Comparison of ENCODE assay signal across 24 mouse cellular contexts in the genomic region with DNA sequence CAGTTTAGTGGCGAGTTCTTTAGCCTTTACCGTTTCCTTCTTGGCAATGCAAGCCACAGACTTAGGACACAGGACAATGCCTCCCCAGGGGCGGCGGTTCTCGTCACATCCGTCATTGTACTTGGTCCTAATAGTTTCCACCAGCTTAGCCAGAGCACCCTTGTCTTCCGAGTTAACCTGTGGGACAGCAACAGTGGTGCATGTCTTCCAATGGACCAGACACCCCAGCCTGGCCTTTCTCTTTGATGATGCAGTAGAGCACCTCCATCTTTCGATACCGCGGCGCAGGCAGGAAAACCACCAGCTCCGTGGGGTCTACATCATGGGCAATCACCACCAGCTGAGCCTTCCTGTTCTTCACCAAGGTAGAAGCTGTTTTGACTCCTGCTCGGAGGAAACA. TPM values are rescaled to one million over a fixed set of nuclear protein-coding genes. Genes with fewer than 3 reads are reported as not detected.
DNase-seq lines count a peak whose midpoint lies in the region; ATAC-seq and TF ChIP-seq lines count a peak whose summit lies in the region.
"Had no signal": no experiment of that assay in that cellular context is flagged by ENCODE, and none has a peak within 500 bp of the region (broad histone marks: within the 10 kb centered on the region; RNA-seq: fewer than 3 reads in every experiment).

No protein-coding gene starts in this region.

- intact Hi-C loops in heart, adult 2 months (cut with DNase I): no loop called here
- intact Hi-C loops in heart, postnatal 25 days (cut with DNase I): no loop called here

- TF ChIP-seq CTCF in heart, adult 2 months (IDR thresholded peaks at IDR 0.05): no peak

- H3K79me2 ChIP-seq in heart, adult 2 months (replicated peaks; ENCODE audit: control insufficient read depth, insufficient read depth, low read length): no peaks in the 10 kb centered on the region

- TF ChIP-seq POLR2A in heart, adult 2 months (IDR thresholded peaks at IDR 0.05; ENCODE audit: insufficient read depth, low read depth, low read length): peak; percentile 34; the same call in 1 of the 2 replicates

- H3K4me3 ChIP-seq in heart, adult 2 months: no peak overlapping the region
- no peak overlapping the region for H3K4me3 ChIP-seq in forebrain, embryonic 14.5 days (ENCODE audit: low read depth, low read length)
- H3K4me3 ChIP-seq: embryonic facial prominence, embryonic 12.5 days; embryonic facial prominence, embryonic 15.5 days; forebrain, embryonic 15.5 days; heart, embryonic 12.5 days; heart, embryonic 15.5 days; hindbrain, embryonic 12.5 days; hindbrain, embryonic 15.5 days had no signal

- no peak overlapping the region for H3K27ac ChIP-seq in heart, adult 2 months
- no peak overlapping the region for H3K27ac ChIP-seq in forebrain, embryonic 14.5 days (ENCODE audit: low read depth, low read length)
- H3K27ac ChIP-seq: embryonic facial prominence, embryonic 12.5 days; embryonic facial prominence, embryonic 15.5 days; forebrain, embryonic 15.5 days; heart, embryonic 15.5 days; hindbrain, embryonic 12.5 days; hindbrain, embryonic 15.5 days had no signal

- no peaks in the 10 kb centered on the region for H3K9me3 ChIP-seq in forebrain, embryonic 14.5 days (replicated peaks; ENCODE audit: control insufficient read depth, low read length)
- H3K9me3 ChIP-seq: embryonic facial prominence, embryonic 12.5 days; embryonic facial prominence, embryonic 15.5 days; forebrain, embryonic 15.5 days; G1E; heart, embryonic 12.5 days; heart, embryonic 15.5 days; hindbrain, embryonic 12.5 days; hindbrain, embryonic 15.5 days had no signal

- peak; percentile 1 for DNase-seq in CD4-positive, CD25-positive, alpha-beta regulatory T cell, adult 2 months (ENCODE audit: low read depth, low spot score)
- DNase-seq in heart, adult 2 months: peak in 1 of 2 experiments; percentile 32
- no peak for DNase-seq in heart, postnatal 25 days (ENCODE audit: low spot score)
- DNase-seq in T-cell, adult 2 months (ENCODE audit: low spot score): peak; percentile 22
- DNase-seq in forebrain, embryonic 14.5 days (ENCODE audit: low spot score): no peak
- DNase-seq: adrenal gland, adult 8-10 months; adrenal gland, postnatal 36 days; cerebellum, adult 11 months; cerebellum, adult 2 months; cerebellum, adult 9-11 months; cerebellum, postnatal 25 days; gastrocnemius, postnatal 14 days; kidney, adult 2 months had no signal

- ATAC-seq in CD4-positive, CD25-positive, alpha-beta regulatory T cell, adult 4 months: no peak
- ATAC-seq in forebrain, embryonic 14.5 days: no peak
- ATAC-seq: forebrain, embryonic 15.5 days; intestine, postnatal 0 days; Patski had no signal

- H3K4me2 ChIP-seq in forebrain, embryonic 14.5 days (ENCODE audit: low read length): no peak overlapping the region
- H3K4me2 ChIP-seq: embryonic facial prominence, embryonic 12.5 days; embryonic facial prominence, embryonic 15.5 days; forebrain, embryonic 15.5 days; heart, embryonic 12.5 days; heart, embryonic 15.5 days; hindbrain, embryonic 12.5 days; hindbrain, embryonic 15.5 days had no signal

- no peaks in the 10 kb centered on the region for H3K27me3 ChIP-seq in heart, adult 2 months (ENCODE audit: control insufficient read depth, insufficient read depth, low read length)
- no peaks in the 10 kb centered on the region for H3K27me3 ChIP-seq in forebrain, embryonic 14.5 days (replicated peaks; ENCODE audit: control insufficient read depth, insufficient read depth, low read length)
- H3K27me3 ChIP-seq: embryonic facial prominence, embryonic 15.5 days; forebrain, embryonic 15.5 days; heart, embryonic 15.5 days had no signal

- peaks cover 2% of the 10 kb centered on the region for H3K4me1 ChIP-seq in heart, adult 2 months (ENCODE audit: control insufficient read depth, insufficient read depth, low read length)
- no peaks in the 10 kb centered on the region for H3K4me1 ChIP-seq in forebrain, embryonic 14.5 days (ENCODE audit: control insufficient read depth, insufficient read depth, low read length)
- H3K4me1 ChIP-seq: embryonic facial prominence, embryonic 12.5 days; embryonic facial prominence, embryonic 15.5 days; forebrain, embryonic 15.5 days; heart, embryonic 12.5 days; heart, embryonic 15.5 days; hindbrain, embryonic 12.5 days; hindbrain, embryonic 15.5 days had no signal

- no peak for TF ChIP-seq EP300 in heart, adult 2 months (IDR thresholded peaks at IDR 0.05; ENCODE audit: insufficient read depth, low read depth, low read length)

- H3K36me3 ChIP-seq in heart, adult 2 months (ENCODE audit: control insufficient read depth, insufficient read depth, low read length): no peaks in the 10 kb centered on the region
- H3K36me3 ChIP-seq in forebrain, embryonic 14.5 days (ENCODE audit: control insufficient read depth, insufficient read depth, low read length): no peaks in the 10 kb centered on the region
- H3K36me3 ChIP-seq: embryonic facial prominence, embryonic 12.5 days; embryonic facial prominence, embryonic 15.5 days; forebrain, embryonic 15.5 days; G1E; heart, embryonic 12.5 days; heart, embryonic 15.5 days; hindbrain, embryonic 12.5 days; hindbrain, embryonic 15.5 days had no signal

- H3K9ac ChIP-seq in heart, adult 2 months (ENCODE audit: low read depth, low read length): peak overlapping the region; percentile 5; the same call in 1 of the 2 replicates
- no peak overlapping the region for H3K9ac ChIP-seq in forebrain, embryonic 14.5 days (ENCODE audit: low read length)
- H3K9ac ChIP-seq: embryonic facial prominence, embryonic 12.5 days; embryonic facial prominence, embryonic 15.5 days; forebrain, embryonic 15.5 days; heart, embryonic 12.5 days; heart, embryonic 15.5 days; hindbrain, embryonic 12.5 days; hindbrain, embryonic 15.5 days had no signal

- 49% methylated on average over 13 of the region's 13 CpGs for WGBS in heart, adult 2 months
- 73% methylated on average over 13 of the region's 13 CpGs for WGBS in forebrain, embryonic 14.5 days

RNA-seq across cellular contexts. Expression of a gene that starts 10.9 kb away (rescaled TPM):
- 10 to 100 TPM; 43.8 to 45.7 TPM for polyA plus RNA-seq in CD4-positive, CD25-positive, alpha-beta regulatory T cell, adult 4 months (2017; shearing (Covaris generic))
- total RNA-seq in heart, adult 2 months (2021): 10 to 100 TPM; 24.5 to 28.0 TPM
- polyA plus RNA-seq in heart, adult 2 months (2012; rRNA removed): 14.9 and 23.4 TPM in 2 replicates
- total RNA-seq in heart, postnatal 25 days (2021): 10 to 100 TPM; 27.8 to 28.0 TPM
- polyA plus RNA-seq in forebrain, embryonic 14.5 days (2014; fragmentation: Nextera tagmentation; extraction: Ambion mirVana): 84.8 and 87.1 TPM in 2 replicates

Comparison
In these comparisons a context has a peak if more than half of its experiments do, and no peak if none do; other contexts are left out.
1. DNase-seq: peak in CD4-positive, CD25-positive, alpha-beta regulatory T cell, adult 2 months (single experiment) and T-cell, adult 2 months (single experiment); none in heart, postnatal 25 days (single experiment) and forebrain, embryonic 14.5 days (single experiment).